Mouse (Mus musculus) gastrocnemius, postnatal 36 days (tissue): ENCODE data around the gene Pou6f2. TPM values are rescaled to one million over a fixed set of nuclear protein-coding genes. Genes with fewer than 3 reads are reported as not detected.

Source experiments
- DNase-seq, 2 experiments: peaks; one replicate each; pipeline ENCODE4 v3.0.0; 2022
- intact Hi-C: fragments of 180-260 bp; cut with DNase I; formaldehyde crosslinking; loops from one replicate; pipeline ENCODE4 v1.15.1; 2025
- total RNA-seq, 2 experiments: library from RNA; stranded (reverse); gene quantifications; 2 replicates each; pipeline ENCODE4 v1.2.3; 2021

The Pou6f2 gene
- total RNA-seq, 2 experiments from 2014 or later: not detected

- intact Hi-C loops: no loop called here
- no peak for DNase-seq
Measured at GRCm38 (mm10) chr13:18081443-18082119, 315.9 kb downstream of the Pou6f2 start.
